Mouse (Mus musculus) cortical plate, adult 2 months (tissue): ENCODE data around the gene Plpp7. TPM values are rescaled to one million over a fixed set of nuclear protein-coding genes. Genes with fewer than 3 reads are reported as not detected.
A peak's percentile ranks its signal among the peaks of the same experiment; 100 is the strongest.

ENCODE experiments used
- H3K27ac ChIP-seq: fragments of 200-500 bp; 2 replicates; pipeline ENCODE4 v1.5.1; 2012; ENCODE audit warnings: low read length, control low read depth, inconsistent platforms; ENCODE audit not compliant: insufficient read depth
- H3K4me1 ChIP-seq: fragments of 200-500 bp; 2 replicates; pipeline ENCODE4 v1.6.1; 2011; ENCODE audit warnings: low read length; ENCODE audit not compliant: control insufficient read depth, insufficient read depth
- H3K4me3 ChIP-seq: fragments of 200-500 bp; 2 replicates; pipeline ENCODE4 v1.5.1; 2011; ENCODE audit warnings: mild to moderate bottlenecking, low read length, control low read depth; ENCODE audit not compliant: insufficient read depth
- CTCF ChIP-seq: fragments of 200-500 bp; IDR thresholded peaks from 2 replicates; pipeline ENCODE4 v1.5.1; 2011; ENCODE audit warnings: mild to moderate bottlenecking, control low read depth, low read length; ENCODE audit not compliant: insufficient read depth; ENCODE audit errors: extremely low read depth
- POLR2A ChIP-seq: fragments of 200-500 bp; IDR thresholded peaks from 2 replicates; pipeline ENCODE4 v1.6.1; 2011; ENCODE audit warnings: mild to moderate bottlenecking, low read length, control low read depth; ENCODE audit not compliant: insufficient read depth; ENCODE audit errors: extremely low read depth
- polyA plus RNA-seq: library from polyadenylated mRNA; depleted of rRNA; stranded (reverse); fragments of >200 nt; gene quantifications from 2 replicates; pipeline ENCODE4 v1.2.3, GENCODE M21; 2012

The Plpp7 gene
- polyA plus RNA-seq, 1 experiment: 34.5 TPM

GRCm38 (mm10) chr2:32091956-32092355, 3.4 kb upstream of the Plpp7 start:
- H3K4me1 ChIP-seq: peaks cover 7% of the 10 kb centered on the region
- H3K27ac ChIP-seq: no peak overlapping the region
- no peak for TF ChIP-seq CTCF
- no peak for TF ChIP-seq POLR2A
- no peak overlapping the region for H3K4me3 ChIP-seq

GRCm38 (mm10) chr2:32094001-32094707, 1.2 kb upstream of the Plpp7 start:
- Histone ChIP-seq H3K4me1 (peaks cover 5% of the 10 kb centered on the region), H3K27ac (no peak overlapping the region), H3K4me3 (no peak overlapping the region)
- no peak for TF ChIP-seq CTCF
- TF ChIP-seq POLR2A: no peak

DNA sequence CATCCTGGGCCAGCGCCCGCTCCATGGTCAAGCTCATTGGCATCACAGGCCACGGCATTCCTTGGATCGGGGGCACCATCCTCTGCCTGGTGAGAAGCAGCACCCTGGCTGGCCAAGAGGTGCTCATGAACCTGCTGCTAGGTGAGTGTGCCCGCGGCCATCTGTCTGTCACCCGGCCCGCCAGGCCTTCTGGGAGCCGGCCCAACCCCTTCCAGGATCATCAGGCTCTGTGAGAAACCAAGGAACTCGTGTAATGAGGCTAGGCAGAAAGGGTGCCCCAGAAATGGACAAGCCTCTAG, 743 bp downstream of the Plpp7 start:
- TF ChIP-seq CTCF (no peak), POLR2A (no peak)
- H3K27ac ChIP-seq: peak overlapping the region; percentile 26; the same call in 1 of the 2 replicates
- H3K4me1 ChIP-seq: peaks cover 5% of the 10 kb centered on the region
- peak overlapping the region; percentile 70 for H3K4me3 ChIP-seq

- Histone ChIP-seq H3K4me3 (no peak overlapping the region), H3K27ac (no peak overlapping the region), H3K4me1 (peaks cover 14% of the 10 kb centered on the region)
- TF ChIP-seq CTCF (no peak), POLR2A (no peak)
Measured at GRCm38 (mm10) chr2:32102944-32103343, 7.6 kb downstream of the Plpp7 start.

- Histone ChIP-seq H3K27ac (peak overlapping the region; percentile 73; the same call in 1 of the 2 replicates), H3K4me3 (no peak overlapping the region), H3K4me1 (peaks cover 14% of the 10 kb centered on the region)
- no peak for TF ChIP-seq CTCF
- no peak for TF ChIP-seq POLR2A
Measured at GRCm38 (mm10) chr2:32103557-32103956, 8.2 kb downstream of the Plpp7 start.

DNA sequence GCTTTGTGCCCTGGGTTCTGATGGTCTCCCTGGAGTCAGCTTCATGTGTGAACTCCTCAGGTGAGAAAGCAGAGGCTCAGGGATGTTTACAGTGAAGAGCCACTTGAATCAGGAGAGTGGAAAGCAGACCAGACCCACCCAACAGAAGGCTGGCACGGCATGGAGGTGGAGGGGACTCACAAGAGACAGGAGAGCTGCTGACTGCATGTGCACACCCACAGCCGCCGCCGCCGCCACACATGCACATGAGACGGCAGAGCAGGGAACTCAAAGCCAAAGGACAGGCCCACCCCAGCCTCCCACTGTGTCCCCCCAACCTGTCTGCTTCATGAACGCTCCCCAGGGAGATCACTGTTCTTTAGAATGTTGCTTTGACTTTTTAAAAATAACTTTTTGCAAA, 8.8 kb downstream of the Plpp7 start:
- Histone ChIP-seq H3K27ac (peak overlapping the region; percentile 36), H3K4me1 (peaks cover 14% of the 10 kb centered on the region), H3K4me3 (no peak overlapping the region)
- TF ChIP-seq CTCF (no peak), POLR2A (no peak)

- no peak for TF ChIP-seq CTCF
- H3K27ac ChIP-seq: peak overlapping the region; percentile 7; the same call in 1 of the 2 replicates
- H3K4me1 ChIP-seq: peaks cover 14% of the 10 kb centered on the region
- no peak overlapping the region for H3K4me3 ChIP-seq
Measured at GRCm38 (mm10) chr2:32105117-32105913, 10.0 kb downstream of the Plpp7 start.

DNA sequence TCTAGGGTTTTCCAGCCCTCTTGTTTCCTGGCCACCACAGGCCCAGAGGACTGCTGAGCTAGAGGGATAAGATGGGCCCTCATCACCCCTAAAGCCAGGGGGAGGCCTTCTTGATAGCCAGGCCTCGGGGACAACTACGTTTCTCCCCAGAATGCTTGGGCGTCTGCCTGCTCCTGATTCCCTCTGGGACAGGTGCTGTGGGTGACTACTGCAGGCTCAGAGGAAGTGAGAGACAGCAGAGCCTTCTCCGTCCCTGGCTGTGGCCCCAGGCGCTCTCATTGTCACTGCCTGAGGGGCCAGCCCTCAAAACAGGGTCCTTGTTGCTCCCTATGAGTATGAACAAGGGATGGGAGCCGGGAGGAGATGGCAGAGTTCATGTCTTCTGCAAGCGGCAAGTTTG, 10.6 kb downstream of the Plpp7 start:
- TF ChIP-seq CTCF (no peak), POLR2A (no peak)
- H3K27ac ChIP-seq: 0 out of 2 replicates have a peak overlapping the region, but pooled peaks have one; percentile 7
- peaks cover 14% of the 10 kb centered on the region for H3K4me1 ChIP-seq
- no peak overlapping the region for H3K4me3 ChIP-seq

- Histone ChIP-seq H3K4me3 (no peak overlapping the region), H3K27ac (no peak overlapping the region), H3K4me1 (peaks cover 4% of the 10 kb centered on the region)
- TF ChIP-seq CTCF (no peak), POLR2A (no peak)
Measured at GRCm38 (mm10) chr2:32111268-32111667, 15.9 kb downstream of the Plpp7 start.

DNA sequence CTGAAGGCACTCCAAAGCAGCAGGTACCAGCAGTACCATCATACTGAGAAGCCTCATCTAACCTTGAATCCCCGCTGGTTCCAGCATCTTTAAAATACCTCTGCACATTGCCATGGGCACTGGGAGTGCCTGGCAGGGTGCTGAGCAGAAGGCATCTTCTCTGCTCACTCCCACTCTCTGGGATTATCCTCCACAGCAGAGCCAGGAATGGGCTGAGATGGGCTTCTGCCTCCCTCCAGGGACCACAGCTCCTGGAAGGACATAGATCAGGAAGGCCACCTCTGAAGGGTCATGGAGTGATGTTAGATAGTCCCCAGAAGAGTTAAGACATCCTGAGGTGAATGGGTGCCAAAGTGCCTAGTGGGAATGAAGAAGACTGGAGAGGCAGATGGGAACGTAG, 17.2 kb downstream of the Plpp7 start:
- TF ChIP-seq CTCF (no peak), POLR2A (no peak)
- Histone ChIP-seq H3K4me1 (peaks cover 4% of the 10 kb centered on the region), H3K4me3 (no peak overlapping the region), H3K27ac (peak overlapping the region; percentile 36; the same call in 1 of the 2 replicates)
